Mouse (Mus musculus): ENCODE data around the gene Dpysl4. TPM values are rescaled to one million over a fixed set of nuclear protein-coding genes. Genes with fewer than 3 reads are reported as not detected.

Dpysl4 gene
- polyA plus RNA-seq, 1 experiment from 2014 or later = 4.7 TPM

GRCm38 (mm10) chr7:139136906-139137491 is 51.2 kb downstream of the Dpysl4 start:
- TF ChIP-seq CTCF (IDR thresholded peaks at IDR 0.05; ENCODE audit: low read depth) = no peak
- Histone ChIP-seq H3K9ac (ENCODE audit: low read depth, low read length) (no peak overlapping the region), H3K4me3 (ENCODE audit: low read depth, low read length) (no peak overlapping the region), H3K9me3 (ENCODE audit: control insufficient read depth) (no peaks in the 10 kb centered on the region), H3K27me3 (replicated peaks; ENCODE audit: control insufficient read depth, insufficient read depth, low read length) (no peaks in the 10 kb centered on the region), H3K4me1 (replicated peaks; ENCODE audit: control insufficient read depth, insufficient read depth, low read length) (no peaks in the 10 kb centered on the region), H3K36me3 (ENCODE audit: control insufficient read depth, insufficient read depth) (no peaks in the 10 kb centered on the region), H3K4me2 (replicated peaks; ENCODE audit: low read depth) (no peak overlapping the region), H3K27ac (ENCODE audit: low read depth, low read length) (no peak overlapping the region)
- 60% methylated on average over 5 of the region's 5 CpGs for WGBS
- no peak for ATAC-seq

DNA sequence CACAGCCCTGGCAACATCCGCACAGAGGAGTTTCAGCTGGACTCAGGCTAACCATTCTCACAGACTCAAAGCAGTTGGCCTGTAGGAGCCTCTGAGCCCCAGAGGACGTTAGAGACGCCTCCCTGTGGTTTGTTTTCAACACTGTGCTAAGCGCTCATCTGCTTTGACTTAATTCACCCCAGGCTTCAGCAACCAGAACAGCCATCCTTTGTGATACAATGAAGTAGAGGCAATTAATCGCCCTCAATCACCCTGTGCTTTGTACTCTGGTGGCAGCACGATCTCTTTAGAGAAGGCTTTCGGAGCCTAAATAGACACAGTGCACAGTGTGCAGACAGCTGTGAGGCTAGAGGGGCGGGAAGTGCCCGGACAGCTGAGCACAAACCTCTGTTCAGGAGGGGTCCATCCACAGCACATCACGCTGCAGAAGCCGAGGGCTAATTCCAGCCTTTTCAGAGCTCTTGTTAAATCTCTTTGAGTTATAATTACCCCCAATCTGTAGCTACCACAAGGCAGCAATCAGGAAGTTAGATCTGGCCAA is 54.2 kb downstream of the Dpysl4 start:
- Histone ChIP-seq H3K27me3 (replicated peaks; ENCODE audit: control insufficient read depth, insufficient read depth, low read length) (no peaks in the 10 kb centered on the region), H3K27ac (ENCODE audit: low read depth, low read length) (no peak overlapping the region), H3K4me1 (replicated peaks; ENCODE audit: control insufficient read depth, insufficient read depth, low read length) (no peaks in the 10 kb centered on the region), H3K9me3 (ENCODE audit: control insufficient read depth) (no peaks in the 10 kb centered on the region), H3K4me2 (replicated peaks; ENCODE audit: low read depth) (no peak overlapping the region), H3K9ac (ENCODE audit: low read depth, low read length) (no peak overlapping the region), H3K36me3 (ENCODE audit: control insufficient read depth, insufficient read depth) (no peaks in the 10 kb centered on the region), H3K4me3 (ENCODE audit: low read depth, low read length) (no peak overlapping the region)
- ATAC-seq = no peak
- 36% methylated on average over 11 of the region's 11 CpGs for WGBS
- peak; percentile 32 for TF ChIP-seq CTCF (IDR thresholded peaks at IDR 0.05; ENCODE audit: low read depth)

DNA sequence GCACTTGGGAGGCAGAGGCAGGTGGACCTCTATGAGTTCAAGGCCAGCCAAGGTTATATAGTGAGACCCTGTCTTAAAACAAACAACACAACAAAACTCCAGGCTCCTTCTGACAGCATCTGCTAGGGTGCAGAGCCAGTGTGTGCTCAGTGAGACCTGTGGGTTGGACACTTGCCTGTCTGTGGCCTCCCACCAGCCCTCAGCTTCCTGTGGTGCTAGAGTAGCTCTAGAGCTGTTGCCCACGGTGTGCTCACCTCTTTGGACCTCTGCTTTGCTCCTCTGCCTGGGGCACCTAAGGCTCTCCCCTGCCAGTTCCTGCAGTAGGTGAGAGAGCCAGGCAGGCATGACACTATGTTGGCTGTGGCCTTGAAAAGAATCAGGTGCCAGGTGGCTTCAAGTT is 58.0 kb downstream of the Dpysl4 start:
- Histone ChIP-seq H3K4me1 (replicated peaks; ENCODE audit: control insufficient read depth, insufficient read depth, low read length) (no peaks in the 10 kb centered on the region), H3K4me3 (ENCODE audit: low read depth, low read length) (no peak overlapping the region), H3K9me3 (ENCODE audit: control insufficient read depth) (no peaks in the 10 kb centered on the region), H3K27ac (ENCODE audit: low read depth, low read length) (no peak overlapping the region), H3K36me3 (ENCODE audit: control insufficient read depth, insufficient read depth) (no peaks in the 10 kb centered on the region), H3K27me3 (replicated peaks; ENCODE audit: control insufficient read depth, insufficient read depth, low read length) (no peaks in the 10 kb centered on the region), H3K4me2 (replicated peaks; ENCODE audit: low read depth) (no peak overlapping the region), H3K9ac (ENCODE audit: low read depth, low read length) (no peak overlapping the region)
- ATAC-seq = no peak
- 45% methylated on average over 1 of the region's 1 CpGs for WGBS
- TF ChIP-seq CTCF (IDR thresholded peaks at IDR 0.05; ENCODE audit: low read depth) = no peak

DNA sequence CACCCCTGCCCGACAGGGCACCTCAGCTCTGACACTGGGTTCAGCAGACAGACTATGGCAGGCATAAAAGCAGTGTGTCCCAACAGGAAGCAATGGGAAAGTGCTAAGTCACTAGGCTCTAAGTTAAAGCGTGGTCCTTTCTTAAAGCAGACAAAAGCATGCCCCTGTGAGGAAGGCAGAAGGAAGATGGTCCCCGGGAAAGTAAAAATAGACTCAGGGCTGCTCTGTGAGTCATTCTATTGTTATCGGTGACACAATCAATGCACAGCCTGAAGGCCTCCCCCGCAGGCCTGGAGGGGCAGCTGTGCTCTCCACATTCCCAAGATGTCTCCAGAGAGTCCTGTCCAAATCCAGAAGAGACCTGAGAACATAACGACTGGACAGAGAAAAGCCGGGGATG is 60.1 kb downstream of the Dpysl4 start:
- H3K4me3 ChIP-seq (ENCODE audit: low read depth, low read length) = no peak overlapping the region
- H3K27ac ChIP-seq (ENCODE audit: low read depth, low read length) = no peak overlapping the region
- H3K9me3 ChIP-seq (ENCODE audit: control insufficient read depth) = no peaks in the 10 kb centered on the region
- no peak for TF ChIP-seq CTCF (IDR thresholded peaks at IDR 0.05; ENCODE audit: low read depth)
- H3K9ac ChIP-seq (ENCODE audit: low read depth, low read length) = no peak overlapping the region
- ATAC-seq = no peak
- no peaks in the 10 kb centered on the region for H3K4me1 ChIP-seq (replicated peaks; ENCODE audit: control insufficient read depth, insufficient read depth, low read length)
- no peaks in the 10 kb centered on the region for H3K27me3 ChIP-seq (replicated peaks; ENCODE audit: control insufficient read depth, insufficient read depth, low read length)
- H3K36me3 ChIP-seq (ENCODE audit: control insufficient read depth, insufficient read depth) = no peaks in the 10 kb centered on the region
- 67% methylated on average over 7 of the region's 7 CpGs for WGBS
- H3K4me2 ChIP-seq (replicated peaks; ENCODE audit: low read depth) = no peak overlapping the region

DNA sequence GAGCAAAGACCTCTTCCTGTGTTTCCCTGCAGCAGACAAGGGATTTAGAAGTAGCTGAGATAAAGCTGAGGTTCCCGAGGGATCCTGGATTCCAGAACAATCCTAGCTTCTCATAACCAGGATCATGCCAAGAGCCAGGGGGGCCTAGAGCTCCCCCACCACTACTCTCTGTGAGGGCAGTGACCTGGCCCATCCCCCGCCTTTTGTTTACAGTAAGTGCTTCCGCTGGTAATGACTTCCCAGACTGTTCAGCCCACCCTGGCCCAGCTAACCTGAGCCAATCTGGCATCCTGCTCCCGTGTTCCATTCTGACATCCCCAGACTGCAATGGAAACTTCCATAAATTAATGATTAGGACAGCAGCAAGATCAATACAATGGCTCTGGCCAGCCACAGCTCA is 61.6 kb downstream of the Dpysl4 start:
- no peak overlapping the region for H3K27ac ChIP-seq (ENCODE audit: low read depth, low read length)
- no peaks in the 10 kb centered on the region for H3K36me3 ChIP-seq (ENCODE audit: control insufficient read depth, insufficient read depth)
- no peaks in the 10 kb centered on the region for H3K4me1 ChIP-seq (replicated peaks; ENCODE audit: control insufficient read depth, insufficient read depth, low read length)
- H3K9me3 ChIP-seq (ENCODE audit: control insufficient read depth) = no peaks in the 10 kb centered on the region
- H3K27me3 ChIP-seq (replicated peaks; ENCODE audit: control insufficient read depth, insufficient read depth, low read length) = no peaks in the 10 kb centered on the region
- TF ChIP-seq CTCF (IDR thresholded peaks at IDR 0.05; ENCODE audit: low read depth) = no peak
- no peak overlapping the region for H3K4me2 ChIP-seq (replicated peaks; ENCODE audit: low read depth)
- H3K9ac ChIP-seq (ENCODE audit: low read depth, low read length) = no peak overlapping the region
- 35% methylated on average over 4 of the region's 4 CpGs for WGBS
- H3K4me3 ChIP-seq (ENCODE audit: low read depth, low read length) = no peak overlapping the region
- ATAC-seq = no peak

DNA sequence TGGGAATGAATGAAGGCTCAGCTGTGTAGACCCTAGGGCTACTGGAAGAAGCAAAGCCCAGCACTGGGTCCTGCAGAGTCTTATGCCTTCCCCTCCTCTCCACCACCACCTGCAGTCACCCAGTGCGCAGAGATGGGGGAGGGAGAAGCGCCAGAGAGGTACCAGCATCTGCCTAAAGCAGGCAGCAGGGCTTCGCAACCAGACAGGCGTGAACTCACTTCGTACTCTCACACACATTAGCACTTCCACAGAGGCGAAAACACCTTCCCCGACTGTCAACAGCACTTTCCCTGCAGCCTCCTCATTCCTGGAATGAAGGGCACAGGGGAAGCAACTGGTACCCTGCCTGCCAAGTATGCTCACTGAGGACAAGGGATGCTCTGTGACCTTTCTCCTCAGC is 63.6 kb downstream of the Dpysl4 start:
- H3K36me3 ChIP-seq (ENCODE audit: control insufficient read depth, insufficient read depth) = no peaks in the 10 kb centered on the region
- no peak overlapping the region for H3K4me2 ChIP-seq (replicated peaks; ENCODE audit: low read depth)
- H3K4me3 ChIP-seq (ENCODE audit: low read depth, low read length) = no peak overlapping the region
- no peaks in the 10 kb centered on the region for H3K9me3 ChIP-seq (ENCODE audit: control insufficient read depth)
- TF ChIP-seq CTCF (IDR thresholded peaks at IDR 0.05; ENCODE audit: low read depth) = no peak
- H3K9ac ChIP-seq (ENCODE audit: low read depth, low read length) = no peak overlapping the region
- no peak for ATAC-seq
- no peaks in the 10 kb centered on the region for H3K27me3 ChIP-seq (replicated peaks; ENCODE audit: control insufficient read depth, insufficient read depth, low read length)
- H3K27ac ChIP-seq (ENCODE audit: low read depth, low read length) = no peak overlapping the region
- 29% methylated on average over 7 of the region's 7 CpGs for WGBS
- no peaks in the 10 kb centered on the region for H3K4me1 ChIP-seq (replicated peaks; ENCODE audit: control insufficient read depth, insufficient read depth, low read length)
